Mouse (Mus musculus) ZHBTc4 (cell line): ENCODE data around the gene Hexim1.

ENCODE experiments used
- DNase-seq: peaks from one replicate; pipeline ENCODE4 v3.0.0-alpha.2; 2011; ENCODE audit warnings: low read depth, low spot score

Hexim1 gene

DNA sequence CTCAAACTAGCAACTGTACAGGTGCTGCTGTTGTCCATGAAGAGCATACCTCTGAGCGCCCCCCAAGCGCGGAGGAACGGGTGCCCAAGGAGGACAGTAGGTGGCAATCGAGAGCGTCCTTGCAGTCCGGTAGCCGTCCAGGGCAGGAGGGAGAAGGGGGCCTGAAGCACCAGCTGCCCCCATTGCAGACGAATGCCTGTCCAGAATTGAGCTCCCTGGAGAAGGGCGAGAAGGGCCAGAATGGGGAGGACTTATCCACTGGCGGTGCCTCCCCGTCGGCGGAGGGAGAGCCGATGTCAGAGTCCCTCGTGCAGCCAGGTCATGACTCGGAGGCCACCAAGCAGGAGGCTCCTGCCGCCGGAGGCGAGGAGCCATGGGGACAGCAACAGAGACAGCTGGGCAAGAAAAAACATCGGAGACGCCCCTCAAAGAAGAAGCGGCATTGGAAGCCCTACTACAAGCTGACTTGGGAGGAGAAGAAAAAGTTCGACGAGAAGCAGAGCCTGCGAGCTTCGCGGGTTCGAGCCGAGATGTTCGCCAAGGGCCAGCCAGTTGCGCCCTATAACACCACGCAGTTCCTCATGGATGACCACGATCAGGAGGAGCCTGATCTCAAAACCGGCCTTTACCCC, 1.0 kb downstream of the Hexim1 start:
- DNase-seq, result peak; percentile 50

DNA sequence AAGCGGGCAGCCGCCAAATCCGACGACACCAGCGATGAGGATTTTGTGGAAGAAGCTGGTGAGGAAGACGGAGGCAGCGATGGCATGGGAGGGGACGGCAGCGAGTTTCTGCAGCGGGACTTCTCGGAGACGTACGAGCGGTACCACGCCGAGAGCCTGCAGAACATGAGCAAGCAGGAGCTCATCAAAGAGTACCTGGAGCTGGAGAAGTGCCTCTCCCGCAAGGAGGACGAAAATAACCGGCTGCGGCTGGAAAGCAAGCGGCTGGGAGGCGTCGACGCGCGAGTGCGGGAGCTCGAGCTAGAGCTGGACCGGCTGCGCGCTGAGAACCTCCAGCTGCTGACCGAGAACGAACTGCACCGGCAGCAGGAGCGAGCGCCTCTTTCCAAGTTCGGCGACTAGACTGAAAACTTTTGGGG, 1.6 kb downstream of the Hexim1 start:
- DNase-seq, result peak; percentile 42

DNA sequence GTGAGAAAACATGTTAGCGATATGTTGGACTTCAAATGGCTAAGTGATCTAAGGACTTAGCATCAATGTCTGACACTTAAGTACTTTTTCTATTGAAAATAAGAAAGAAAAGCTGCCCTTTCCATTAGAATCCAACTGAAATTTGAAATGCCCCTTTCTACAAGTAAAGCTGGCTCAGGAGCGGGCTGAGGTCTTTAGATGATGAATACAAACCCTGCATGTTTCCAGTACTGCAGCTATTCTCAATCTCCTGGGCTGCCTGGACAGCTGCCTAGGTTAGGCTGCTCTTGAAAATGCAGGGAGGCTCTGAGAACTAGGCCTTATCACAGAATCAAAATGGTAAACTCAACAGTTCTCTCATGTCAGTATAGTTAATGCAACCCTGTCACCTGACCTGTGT, 2.8 kb downstream of the Hexim1 start:
- DNase-seq, result no peak

DNA sequence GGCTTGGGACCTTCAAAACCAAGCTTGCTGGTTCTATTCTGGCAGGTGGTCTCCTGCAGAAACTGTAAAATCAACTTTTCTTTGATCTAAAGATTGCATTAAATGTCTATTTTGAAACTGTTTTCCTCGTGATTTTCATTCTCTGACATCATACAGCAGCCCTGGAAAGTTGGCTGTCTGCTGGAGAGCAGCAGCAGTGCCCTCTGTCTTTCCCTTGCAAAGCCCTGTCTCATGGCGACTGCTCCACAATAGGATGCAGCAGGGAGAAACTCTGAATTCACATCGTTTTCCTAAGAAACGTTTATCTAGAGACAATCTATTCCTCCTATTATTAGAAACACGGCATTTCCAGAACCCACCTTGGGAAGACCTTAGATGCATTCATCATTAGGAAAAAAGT, 3.6 kb downstream of the Hexim1 start:
- DNase-seq, result no peak

DNA sequence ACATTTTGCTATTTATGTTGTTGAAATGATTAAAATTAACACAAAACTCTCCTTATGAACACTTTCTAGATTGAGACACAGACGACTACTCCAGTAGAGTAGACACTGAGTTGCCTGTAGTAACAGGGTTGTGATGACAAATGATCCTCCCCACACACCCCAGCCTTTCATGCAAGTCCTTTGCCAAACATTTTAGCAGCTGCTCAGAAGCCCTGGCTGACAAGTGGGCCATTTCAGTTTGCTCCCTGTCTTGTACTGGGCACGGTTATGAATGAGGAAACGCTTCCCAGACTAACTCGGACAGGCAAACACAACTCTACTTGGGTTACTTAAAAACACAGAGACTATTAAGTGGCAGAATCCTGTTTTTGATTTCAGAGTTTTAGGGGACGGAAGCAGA, 4.3 kb downstream of the Hexim1 start:
- no peak for DNase-seq

DNA sequence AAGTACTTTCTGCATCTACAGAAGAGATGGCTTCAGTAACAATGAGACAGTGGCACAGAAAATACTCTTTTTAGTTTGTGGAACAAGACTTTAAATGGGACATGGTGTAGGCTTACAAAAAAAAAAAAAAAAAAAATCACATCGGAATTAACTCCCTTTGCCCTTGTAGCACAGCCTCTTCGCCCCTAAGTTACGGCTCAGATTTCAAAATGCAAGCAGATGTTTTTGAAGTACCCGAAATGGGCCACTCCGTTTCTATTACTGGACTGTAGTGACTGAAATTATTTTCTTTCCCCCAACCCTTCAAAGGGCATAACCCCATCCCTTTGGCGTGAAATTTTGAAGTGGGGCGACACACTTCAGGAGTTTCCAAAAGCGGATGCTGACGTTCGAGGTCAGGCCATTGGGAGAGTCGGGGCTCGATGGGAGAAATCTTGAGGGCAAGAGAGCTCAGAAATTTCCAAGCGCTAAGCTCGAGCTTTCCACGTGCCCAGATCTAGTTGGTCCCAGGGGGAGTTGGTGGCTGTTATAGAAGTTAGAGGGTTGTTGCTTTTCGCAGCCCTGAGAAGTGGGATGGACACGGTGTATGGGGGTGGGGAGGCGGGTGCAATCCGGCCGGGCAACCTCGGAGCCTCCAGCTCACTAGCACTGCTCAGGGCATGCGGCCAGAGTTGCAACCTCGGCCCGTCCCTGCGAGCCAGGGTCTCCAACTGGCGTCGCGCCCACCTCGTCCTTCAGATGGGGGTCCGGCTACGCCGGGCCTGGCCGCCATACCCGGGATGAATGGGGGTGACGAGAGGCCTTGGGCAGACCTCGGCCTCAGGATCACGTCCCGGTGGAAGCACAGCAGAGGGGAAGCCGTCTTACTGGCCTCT, 15.9 kb downstream of the Hexim1 start, which contains the start of gene Hexim2:
Gene Hexim2 (plus strand): TSS at position 729 of the 875 bp plus-strand sequence.
- DNase-seq, result peak; percentile 54

DNA sequence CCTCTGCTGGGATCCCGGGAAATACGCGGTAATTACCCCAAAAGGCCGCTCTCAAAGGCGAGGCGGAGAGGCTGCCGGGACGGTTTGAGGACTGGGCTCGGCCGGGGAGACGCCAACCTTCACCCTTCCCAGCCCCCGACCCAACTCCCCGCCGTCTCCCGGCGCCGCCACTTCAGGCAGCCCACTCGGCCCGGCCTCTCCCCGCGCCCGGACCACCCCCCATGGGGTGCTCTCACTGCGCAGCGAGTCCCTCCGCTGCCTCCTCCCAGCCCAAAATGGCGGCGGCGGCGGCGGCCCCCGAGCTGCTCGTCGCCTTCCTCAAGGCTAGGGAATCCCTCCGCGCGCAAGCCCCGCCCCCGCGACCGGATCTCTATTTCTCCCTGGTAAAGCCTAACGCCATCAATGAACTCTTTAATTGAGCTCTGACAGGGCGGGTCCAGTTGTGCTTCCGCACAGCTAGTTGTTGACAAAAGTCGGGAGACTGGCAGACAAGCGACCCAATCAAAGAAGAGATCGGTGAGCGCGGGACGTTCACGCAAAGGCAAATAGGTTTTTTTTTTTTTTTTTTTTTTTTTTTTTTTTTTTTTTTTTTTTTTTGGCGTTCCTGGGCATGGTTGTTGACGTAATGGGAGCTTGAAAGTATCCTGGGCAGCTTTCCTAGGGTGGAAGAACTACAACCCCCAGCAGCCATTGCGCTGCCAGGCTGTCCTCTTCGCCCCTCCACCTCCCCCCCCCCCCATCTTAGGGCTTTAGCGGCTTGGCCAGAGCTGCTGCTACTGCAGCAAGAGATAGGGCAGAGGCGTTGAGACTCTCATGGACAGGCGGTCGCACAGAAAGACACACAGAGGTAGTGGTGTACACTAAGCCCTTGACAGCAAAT, 16.8 kb downstream of the Hexim1 start:
- peak; percentile 100 for DNase-seq

DNA sequence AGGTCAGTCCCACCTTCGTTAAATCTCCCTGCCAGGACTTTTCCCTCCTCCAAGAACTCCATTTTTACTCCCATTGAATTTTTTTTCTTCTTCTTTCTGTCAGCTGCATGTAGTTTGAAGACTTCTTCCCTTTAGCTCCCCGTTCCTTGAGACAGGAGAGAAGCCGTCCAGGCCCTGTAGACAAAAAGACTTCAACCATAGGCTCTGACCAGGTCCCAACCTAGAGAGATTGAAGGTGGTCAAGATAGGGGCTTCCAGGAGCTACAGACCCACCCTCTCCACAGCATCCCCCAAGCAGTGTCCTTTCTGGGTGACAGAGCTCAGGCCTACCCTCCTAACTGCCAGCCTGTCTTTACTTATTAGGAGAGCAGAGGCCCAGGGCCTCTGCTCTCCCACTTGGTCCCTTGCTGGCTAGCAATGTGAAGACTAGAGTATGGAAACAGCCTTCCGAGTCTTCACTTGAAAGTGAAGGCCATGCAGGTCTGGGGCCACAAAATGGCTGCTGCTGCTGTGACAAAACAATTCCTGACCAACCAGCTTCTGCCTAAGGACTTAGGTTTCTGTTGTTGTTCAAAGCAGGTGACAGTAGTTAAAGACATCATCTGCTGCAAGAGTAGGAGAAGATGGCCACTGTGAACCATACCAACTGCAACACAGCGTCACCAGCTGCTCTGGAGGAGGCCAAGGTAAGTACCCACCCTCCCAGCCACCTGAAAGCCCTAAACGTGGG, 17.6 kb downstream of the Hexim1 start:
- DNase-seq, result no peak

DNA sequence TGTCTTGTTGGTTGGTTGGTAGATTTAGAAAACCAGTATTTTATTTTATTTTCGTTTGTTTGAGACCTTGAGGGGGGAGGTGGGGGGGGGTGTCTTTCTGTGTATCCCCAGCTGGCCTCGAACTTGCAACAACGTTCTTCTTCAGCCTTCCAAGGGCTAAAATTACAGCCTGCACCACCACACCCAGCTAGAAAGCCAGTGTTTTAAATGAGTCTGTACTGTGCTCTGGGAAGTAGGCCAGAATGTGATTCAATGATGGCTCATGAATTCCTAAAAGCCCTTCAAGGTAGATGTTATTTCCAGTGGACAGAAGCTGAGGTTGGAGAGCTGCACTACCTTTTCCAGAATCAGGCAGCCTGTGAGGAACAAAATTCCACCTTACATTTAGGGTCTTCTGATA, 18.2 kb downstream of the Hexim1 start:
- no peak for DNase-seq

DNA sequence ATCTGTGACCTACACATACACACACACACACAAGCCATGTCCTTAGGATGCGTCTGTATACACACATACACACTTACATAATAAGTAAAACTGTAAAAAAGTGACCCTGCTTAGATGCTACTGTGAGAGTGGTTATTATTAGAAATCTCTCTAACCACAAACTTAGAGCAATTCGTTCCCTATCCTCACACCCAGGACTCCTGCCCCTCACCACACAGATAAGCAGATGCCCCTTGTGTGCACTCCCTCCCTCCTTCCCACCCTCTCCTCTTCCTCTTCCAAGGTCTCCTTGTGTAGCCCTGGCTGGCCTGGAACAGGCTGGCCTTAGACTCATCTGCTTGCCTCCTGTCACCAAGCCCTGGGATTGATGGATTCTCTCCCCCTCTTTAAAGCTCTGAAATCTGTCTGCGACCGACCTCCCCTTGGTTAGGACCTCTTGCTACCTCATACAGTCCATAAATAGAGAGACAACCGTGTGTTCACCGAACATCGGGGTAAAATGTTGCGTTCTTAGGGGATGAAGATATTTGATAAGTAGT, 20.1 kb downstream of the Hexim1 start:
- DNase-seq, result no peak

DNA sequence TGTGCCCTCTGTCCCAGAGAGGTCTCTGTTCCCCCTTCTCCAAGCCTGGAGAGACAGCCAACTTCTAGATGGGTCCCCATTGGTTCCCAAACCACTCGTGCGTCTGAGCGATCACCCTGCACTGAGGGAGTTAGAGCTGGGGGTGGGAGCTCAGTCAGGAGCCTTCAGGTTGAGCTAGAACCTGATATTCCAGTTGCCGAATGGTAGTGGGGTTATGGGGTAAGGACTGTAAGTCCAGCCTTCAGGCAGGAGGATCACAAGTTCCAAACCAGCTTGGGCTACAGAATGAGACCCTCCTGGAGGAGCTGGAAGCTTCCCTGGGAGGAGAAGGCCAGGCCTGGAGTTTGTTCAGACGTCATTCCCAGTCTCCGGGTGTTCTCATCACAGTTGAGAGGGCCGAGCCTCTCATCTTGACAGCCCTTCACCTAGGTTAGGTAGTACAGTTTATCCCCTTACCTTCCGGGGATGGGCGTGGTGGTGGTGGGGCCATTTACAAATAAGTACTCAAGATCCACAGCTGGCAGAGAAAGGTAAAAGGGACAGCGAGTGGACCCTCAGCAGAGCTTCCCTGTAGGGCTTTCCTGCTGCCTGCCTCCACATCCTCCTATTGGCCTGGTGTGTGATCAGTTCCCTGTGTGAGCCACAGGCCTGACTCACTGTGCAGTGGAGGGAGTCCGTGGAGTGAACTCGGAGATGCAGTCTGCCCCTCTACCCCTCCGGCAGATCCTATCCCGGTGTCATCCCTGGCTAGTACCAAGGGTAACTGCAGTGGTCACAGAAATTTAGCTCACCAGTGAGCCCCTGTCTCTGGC, 24.1 kb downstream of the Hexim1 start:
- no peak for DNase-seq

DNA sequence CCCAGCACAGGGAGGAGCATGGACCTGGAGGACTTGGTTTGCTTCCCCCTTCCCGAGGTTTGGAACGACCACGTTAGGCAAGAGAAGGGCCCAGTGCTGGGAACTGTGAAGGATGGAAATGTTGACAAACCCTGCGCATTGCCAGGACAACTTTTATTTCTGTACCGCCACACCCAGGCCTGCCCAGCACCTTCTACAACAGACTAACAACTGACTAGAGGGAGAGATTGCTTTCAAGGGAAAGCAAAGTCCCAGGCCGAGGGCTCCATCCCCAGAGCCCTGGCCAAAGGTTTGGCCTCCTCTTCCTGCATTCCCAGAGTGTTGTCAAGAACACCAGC, 24.7 kb downstream of the Hexim1 start:
- no peak for DNase-seq

DNA sequence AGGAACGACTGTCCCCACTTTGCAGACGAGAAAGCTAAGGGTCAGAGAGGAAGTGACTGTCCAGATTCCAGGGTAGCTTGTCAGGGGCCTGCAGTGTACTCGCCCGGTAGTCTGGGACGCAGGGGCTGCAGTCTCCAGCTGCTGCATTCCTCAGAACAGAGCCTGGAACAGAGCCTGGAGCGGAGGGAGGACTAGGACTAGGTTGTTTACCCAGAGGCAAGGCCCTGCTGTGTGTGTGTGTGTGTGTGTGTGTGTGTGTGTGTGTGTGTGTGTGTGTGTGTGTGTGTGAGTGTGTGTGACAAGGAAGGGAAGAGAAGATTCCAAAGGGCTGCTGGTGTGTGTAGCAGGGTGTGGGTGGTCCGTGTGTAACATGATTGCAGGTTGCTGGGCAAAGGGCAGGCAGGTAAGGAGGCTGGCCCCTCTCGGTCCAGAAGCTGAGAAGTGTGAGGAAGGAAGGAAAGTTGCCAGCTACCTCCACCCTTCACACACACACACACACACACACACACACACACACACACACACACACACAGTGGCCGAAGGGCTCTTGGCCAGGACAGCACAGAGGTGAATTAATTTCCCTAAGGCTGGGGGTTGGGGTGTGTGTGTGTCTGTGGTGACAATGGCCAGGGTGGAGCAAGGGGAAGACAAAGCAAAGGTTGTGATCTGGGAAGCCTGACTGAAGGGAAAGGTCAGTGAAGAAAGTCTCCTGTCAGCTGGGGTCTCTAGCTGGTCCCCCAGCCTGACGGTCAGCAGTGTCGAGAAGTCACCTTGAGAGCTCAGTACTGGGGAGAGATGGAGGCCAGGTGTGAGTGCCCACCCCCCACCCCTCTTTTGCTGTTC, 25.3 kb downstream of the Hexim1 start:
- DNase-seq, result peak; percentile 51

DNA sequence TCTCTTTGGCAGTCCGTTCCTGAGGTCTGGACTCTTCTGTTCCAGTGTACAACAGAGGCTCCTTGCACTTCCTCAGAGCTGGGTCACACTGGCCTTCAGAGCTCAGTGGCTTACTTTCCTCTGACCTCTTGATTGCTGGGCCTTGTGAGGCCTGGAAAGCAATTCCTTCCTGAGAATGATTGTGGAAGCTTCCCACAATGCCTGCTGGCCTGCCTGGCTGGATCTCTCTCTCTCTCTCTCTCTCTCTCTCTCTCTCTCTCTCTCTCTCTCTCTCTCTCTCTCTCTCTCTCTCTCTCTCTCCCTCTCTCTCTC, 25.9 kb downstream of the Hexim1 start:
- DNase-seq, result no peak

DNA sequence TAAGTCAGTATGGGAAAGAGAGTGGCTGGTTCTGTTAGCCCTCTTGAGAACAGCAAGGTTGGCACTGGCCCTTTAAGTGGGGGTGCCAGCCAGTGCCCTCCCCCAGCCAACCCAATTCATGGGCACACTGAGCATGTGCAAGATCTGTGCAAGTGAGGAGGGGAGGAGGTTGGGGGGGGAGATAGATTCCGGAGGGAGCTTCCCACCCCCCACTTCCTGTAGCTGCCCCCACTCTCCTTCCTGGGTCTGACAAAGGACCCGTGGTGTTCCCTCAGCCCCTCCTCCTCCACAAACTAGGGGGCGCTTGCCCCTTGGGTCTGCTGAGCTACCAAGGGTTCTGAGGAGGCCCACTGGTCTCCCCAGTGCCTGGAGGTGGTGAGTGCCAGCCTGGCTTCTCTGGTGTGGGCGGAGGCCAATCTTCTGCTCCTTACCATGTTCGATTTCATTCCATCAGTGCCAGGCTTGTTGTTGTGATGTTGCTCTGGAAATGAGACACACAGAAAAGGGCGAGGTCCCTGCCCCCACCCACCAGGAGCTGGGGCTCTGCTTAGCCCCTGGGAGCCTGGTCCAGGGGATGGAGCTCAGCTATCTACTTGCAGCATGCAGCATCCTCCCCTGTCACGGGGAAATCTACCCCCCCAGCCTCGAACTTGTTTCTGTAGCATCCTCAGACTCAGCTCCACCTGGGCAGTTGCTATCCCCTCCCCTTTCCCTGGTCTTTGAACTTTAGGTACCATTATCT, 26.6 kb downstream of the Hexim1 start:
- no peak for DNase-seq

DNA sequence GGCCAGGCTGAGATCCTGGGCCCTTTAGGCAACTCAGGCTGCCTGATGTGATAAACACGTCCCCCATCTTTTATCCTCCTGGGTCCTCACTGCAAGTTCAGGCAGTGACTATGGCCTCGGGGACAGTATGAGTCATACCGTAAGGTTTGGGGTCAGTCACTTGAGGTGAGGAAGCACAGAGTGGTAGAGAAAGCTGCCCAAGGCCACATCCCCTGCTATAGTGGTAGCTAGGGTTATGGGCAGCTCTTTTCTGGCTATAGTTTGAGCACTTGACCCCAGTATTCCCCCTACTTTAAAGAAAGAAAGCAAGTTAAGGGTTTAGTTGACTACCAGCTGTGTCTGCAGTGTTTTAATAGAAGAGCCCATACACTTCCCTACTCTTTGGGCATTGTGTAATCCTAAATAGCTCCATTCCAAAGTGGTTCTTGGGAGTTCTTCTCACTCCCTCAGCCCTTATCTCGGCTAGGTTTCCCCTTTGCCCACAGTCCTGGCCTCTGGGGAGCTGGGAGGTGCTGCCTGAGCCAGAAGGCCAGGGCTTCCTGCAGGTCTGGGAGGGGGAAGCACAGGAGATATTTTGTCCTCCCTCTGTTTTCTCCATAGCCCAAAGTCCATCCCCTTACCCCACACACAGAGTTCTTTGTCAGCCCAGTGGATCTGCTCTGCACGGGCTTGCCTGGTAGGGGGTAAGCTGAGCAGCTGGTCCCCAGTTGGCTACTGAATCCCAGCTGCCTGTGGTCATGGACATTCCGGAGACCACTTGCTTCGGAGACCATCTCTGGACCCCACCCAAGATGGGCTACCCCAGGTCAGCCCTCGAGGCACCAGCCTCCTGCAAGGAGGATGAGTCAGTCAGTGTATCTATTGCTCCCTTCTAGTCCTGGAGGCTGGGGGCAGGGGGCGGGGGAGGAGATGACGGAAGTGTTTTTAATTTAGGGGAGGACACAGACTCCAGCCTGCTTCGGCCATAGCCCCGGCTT, 28.6 kb downstream of the Hexim1 start:
- no peak for DNase-seq

DNA sequence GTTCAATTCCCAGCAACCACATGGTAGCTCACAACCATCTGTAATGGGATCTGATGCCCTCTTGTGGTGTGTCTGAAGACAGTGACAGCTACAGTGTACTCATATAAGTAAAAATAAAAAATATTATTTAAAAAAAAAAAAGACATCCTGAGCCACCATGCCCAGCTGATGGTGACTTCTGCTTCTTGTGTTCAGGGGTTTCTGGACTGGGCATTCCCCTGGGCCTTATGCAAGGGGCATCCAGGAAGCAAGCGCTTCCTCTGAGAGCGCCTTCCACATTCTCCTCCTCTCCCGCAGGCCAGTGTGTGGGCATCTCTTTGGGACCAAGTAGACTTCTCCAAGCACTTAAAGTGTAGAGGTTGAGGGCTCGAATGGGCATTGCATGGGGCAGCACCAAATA, 30.4 kb downstream of the Hexim1 start:
- no peak for DNase-seq

DNA sequence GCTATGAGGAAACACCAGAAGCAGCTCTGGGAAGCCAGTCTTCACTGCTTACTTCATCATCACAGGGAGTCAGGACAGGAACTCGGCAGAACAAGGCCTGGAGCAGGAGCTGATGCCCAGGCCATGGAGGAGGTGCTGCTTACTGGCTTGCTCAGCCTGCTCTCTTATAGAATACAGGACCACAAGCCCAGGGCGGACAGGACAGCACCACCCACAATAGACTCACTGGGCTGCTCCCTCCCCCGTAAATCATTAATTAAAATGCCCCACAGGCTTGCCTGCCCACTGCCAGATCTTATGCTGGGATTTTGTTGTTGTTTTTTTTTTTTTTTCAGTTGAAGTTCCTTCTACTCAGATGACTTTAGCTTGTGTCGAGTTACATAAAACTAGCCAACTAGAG, 31.7 kb downstream of the Hexim1 start:
- no peak for DNase-seq
